ENCODE assay signal across 12 mouse cellular contexts in genomic region chr12:71959351-71959991, GRCm38 (mm10).
A peak's percentile ranks its signal among the peaks of the same experiment; 100 is the strongest.
DNase-seq lines count a peak whose midpoint lies in the region; ATAC-seq and TF ChIP-seq lines count a peak whose summit lies in the region.
"Had no signal": no experiment of that assay in that cellular context is flagged by ENCODE, and none has a peak within 500 bp of the region (broad histone marks: within the 10 kb centered on the region; RNA-seq: fewer than 3 reads in every experiment).

No protein-coding gene starts in this region.

- 27% methylated on average over 6 of the region's 6 CpGs for WGBS in forebrain, embryonic 14.5 days
- WGBS in forebrain, embryonic 12.5 days = 30% methylated on average over 6 of the region's 6 CpGs
- WGBS in hindbrain, embryonic 12.5 days = 24% methylated on average over 6 of the region's 6 CpGs
- 52% methylated on average over 6 of the region's 6 CpGs for WGBS in intestine, embryonic 15.5 days

- peak overlapping the region; percentile 41; the same call in 1 of the 2 replicates for H3K27ac ChIP-seq in forebrain, embryonic 14.5 days (ENCODE audit: low read depth, low read length)
- H3K27ac ChIP-seq in forebrain, embryonic 12.5 days = no peak overlapping the region; the same call in 1 of the 2 replicates
- no peak overlapping the region for H3K27ac ChIP-seq in CH12.LX (ENCODE audit: insufficient read depth, low read depth)
- H3K27ac ChIP-seq in hindbrain, embryonic 12.5 days = peak overlapping the region; percentile 41; the same call in 1 of the 2 replicates
- H3K27ac ChIP-seq in intestine, embryonic 15.5 days = no peak overlapping the region
- H3K27ac ChIP-seq: heart, embryonic 13.5 days; limb, embryonic 10.5 days had no signal

- TF ChIP-seq RAD21 in CH12.LX (IDR thresholded peaks at IDR 0.05; ENCODE audit: low read depth, low read length) = no peak

- no peak overlapping the region for H3K4me2 ChIP-seq in forebrain, embryonic 14.5 days (ENCODE audit: low read length)
- H3K4me2 ChIP-seq in forebrain, embryonic 12.5 days = no peak overlapping the region
- no peak overlapping the region for H3K4me2 ChIP-seq in CH12.LX (ENCODE audit: insufficient read depth, low read depth, poor library complexity, severe bottlenecking)
- H3K4me2 ChIP-seq in hindbrain, embryonic 12.5 days (replicated peaks) = no peak overlapping the region
- no peak overlapping the region for H3K4me2 ChIP-seq in intestine, embryonic 15.5 days (replicated peaks)
- H3K4me2 ChIP-seq: heart, embryonic 13.5 days had no signal

- H3K4me1 ChIP-seq in forebrain, embryonic 14.5 days (ENCODE audit: control insufficient read depth, insufficient read depth, low read length) = peaks cover 14% of the 10 kb centered on the region
- peaks cover 24% of the 10 kb centered on the region for H3K4me1 ChIP-seq in forebrain, embryonic 12.5 days
- peaks cover 0 to 3% of the 10 kb centered on the region in 2 experiments; a peak in 2 of 4 replicates for H3K4me1 ChIP-seq in CH12.LX (ENCODE audit: control insufficient read depth in 1 of 2, insufficient read depth in 2 of 2)
- peaks cover 20% of the 10 kb centered on the region for H3K4me1 ChIP-seq in hindbrain, embryonic 12.5 days
- H3K4me1 ChIP-seq in intestine, embryonic 15.5 days (replicated peaks) = no peaks in the 10 kb centered on the region
- H3K4me1 ChIP-seq: limb, embryonic 10.5 days had no signal

- H3K27me3 ChIP-seq in forebrain, embryonic 14.5 days (replicated peaks; ENCODE audit: control insufficient read depth, insufficient read depth, low read length) = no peaks in the 10 kb centered on the region
- no peaks in the 10 kb centered on the region for H3K27me3 ChIP-seq in forebrain, embryonic 12.5 days
- H3K27me3 ChIP-seq in CH12.LX (replicated peaks) = no peaks in the 10 kb centered on the region
- H3K27me3 ChIP-seq in hindbrain, embryonic 12.5 days = no peaks in the 10 kb centered on the region
- no peaks in the 10 kb centered on the region for H3K27me3 ChIP-seq in intestine, embryonic 15.5 days (replicated peaks)
- H3K27me3 ChIP-seq: heart, embryonic 13.5 days had no signal

- H3K9ac ChIP-seq in forebrain, embryonic 14.5 days (ENCODE audit: low read length) = no peak overlapping the region
- no peak overlapping the region for H3K9ac ChIP-seq in forebrain, embryonic 12.5 days
- H3K9ac ChIP-seq in CH12.LX (ENCODE audit: insufficient read depth, low read depth) = no peak overlapping the region
- no peak overlapping the region for H3K9ac ChIP-seq in hindbrain, embryonic 12.5 days
- no peak overlapping the region for H3K9ac ChIP-seq in intestine, embryonic 15.5 days
- H3K9ac ChIP-seq: heart, embryonic 13.5 days; liver, postnatal 0 days had no signal

- peaks cover 33% of the 10 kb centered on the region for H3K36me3 ChIP-seq in forebrain, embryonic 14.5 days (ENCODE audit: control insufficient read depth, insufficient read depth, low read length)
- H3K36me3 ChIP-seq in forebrain, embryonic 12.5 days (replicated peaks) = peaks cover 28% of the 10 kb centered on the region
- peaks cover 0 to 77% of the 10 kb centered on the region in 2 experiments for H3K36me3 ChIP-seq in CH12.LX (replicated peaks in 1 of 2; ENCODE audit: control insufficient read depth in 1 of 2, insufficient read depth in 1 of 2, low read length in 1 of 2)
- peaks cover 22% of the 10 kb centered on the region; the same call in 1 of the 2 replicates for H3K36me3 ChIP-seq in hindbrain, embryonic 12.5 days
- no peaks in the 10 kb centered on the region; the same call in 1 of the 2 replicates for H3K36me3 ChIP-seq in intestine, embryonic 15.5 days
- H3K36me3 ChIP-seq: limb, embryonic 10.5 days had no signal

- no peak for TF ChIP-seq CTCF in CH12.LX (conservative IDR thresholded peaks at IDR 0.05 in 1 of 2, IDR thresholded peaks at IDR 0.05 in 1 of 2; ENCODE audit: low read depth in 2 of 2, low read length in 2 of 2)
- no peak for TF ChIP-seq CTCF in brain, embryonic 14.5 days (IDR thresholded peaks at IDR 0.05; ENCODE audit: borderline replicate concordance, extremely low read depth, insufficient read depth, insufficient read length)

- H3K4me3 ChIP-seq in forebrain, embryonic 14.5 days (ENCODE audit: low read depth, low read length) = no peak overlapping the region
- no peak overlapping the region for H3K4me3 ChIP-seq in forebrain, embryonic 12.5 days (replicated peaks)
- no peak overlapping the region for H3K4me3 ChIP-seq in CH12.LX (replicated peaks in 1 of 3; ENCODE audit: low read depth in 2 of 3, low read length in 2 of 3, poor library complexity in 1 of 3)
- H3K4me3 ChIP-seq in hindbrain, embryonic 12.5 days = no peak overlapping the region
- H3K4me3 ChIP-seq in intestine, embryonic 15.5 days (replicated peaks) = no peak overlapping the region
- H3K4me3 ChIP-seq: heart, embryonic 13.5 days; limb, embryonic 10.5 days had no signal

- H3K79me2 ChIP-seq in CH12.LX (replicated peaks; ENCODE audit: control insufficient read depth, extremely low read depth, insufficient read depth, poor library complexity, severe bottlenecking) = no peaks in the 10 kb centered on the region

- dilution Hi-C loops in CH12.LX (cut with MboI; ENCODE audit: extremely low pct_ligation_motif_present, extremely low pct_unique_long_range_greater_than_20kb, low sequenced_read_pairs) = no loop called here

- in situ Hi-C loops in CH12.LX (cut with MboI; ENCODE audit: low pct_ligation_motif_present, low pct_unique_long_range_greater_than_20kb, low sequenced_read_pairs) = no loop called here

- TF ChIP-seq EP300 in CH12.LX (IDR thresholded peaks at IDR 0.05; ENCODE audit: low read length) = no peak

- peak; percentile 49 for DNase-seq in forebrain, embryonic 14.5 days (ENCODE audit: low spot score)
- DNase-seq in CH12.LX (ENCODE audit: extremely low read depth) = no peak
- DNase-seq in brain, embryonic 14.5 days (ENCODE audit: low read depth) = peak; percentile 64
- DNase-seq in heart, adult 18-20 months = no peak
- DNase-seq: cerebellum, adult 8-10 months; liver, postnatal 0 days had no signal

- H3K9me3 ChIP-seq in forebrain, embryonic 14.5 days (replicated peaks; ENCODE audit: control insufficient read depth, low read length) = no peaks in the 10 kb centered on the region
- no peaks in the 10 kb centered on the region for H3K9me3 ChIP-seq in forebrain, embryonic 12.5 days
- H3K9me3 ChIP-seq in CH12.LX (replicated peaks; ENCODE audit: low read length) = no peaks in the 10 kb centered on the region
- H3K9me3 ChIP-seq in hindbrain, embryonic 12.5 days (replicated peaks) = no peaks in the 10 kb centered on the region
- H3K9me3 ChIP-seq in intestine, embryonic 15.5 days = no peaks in the 10 kb centered on the region
- H3K9me3 ChIP-seq: heart, embryonic 13.5 days; limb, embryonic 10.5 days had no signal

- 0 out of 2 replicates have a peak, but pooled peaks have one; percentile 43 for ATAC-seq in forebrain, embryonic 14.5 days
- ATAC-seq in forebrain, embryonic 12.5 days (ENCODE audit: low FRiP score) = no peak
- 0 out of 2 replicates have a peak, but pooled peaks have one; percentile 33 for ATAC-seq in hindbrain, embryonic 12.5 days (ENCODE audit: low FRiP score)
- ATAC-seq in megakaryocyte progenitor cell, adult 5-6 weeks (replicated peaks; ENCODE audit: poor library complexity) = no peak
- ATAC-seq in intestine, embryonic 15.5 days = no peak
- ATAC-seq: liver, postnatal 0 days had no signal

- no peak for TF ChIP-seq POLR2A in CH12.LX (IDR thresholded peaks at IDR 0.05; ENCODE audit: low read depth, low read length)
- no peak for TF ChIP-seq POLR2A in brain, embryonic 14.5 days (IDR thresholded peaks at IDR 0.05; ENCODE audit: borderline replicate concordance, extremely low read depth, insufficient read depth, insufficient read length, poor library complexity, severe bottlenecking)

TF ChIP-seq in CH12.LX, 34 proteins besides CTCF, POLR2A, EP300 and RAD21:
- TF ChIP-seq CHD2 (IDR thresholded peaks at IDR 0.05; ENCODE audit: low read length) = no peak
- no peak for TF ChIP-seq MYC (IDR thresholded peaks at IDR 0.05; ENCODE audit: low read depth, low read length)
- TF ChIP-seq ZNF384 (IDR thresholded peaks at IDR 0.05; ENCODE audit: low read depth, low read length) = 0 out of 2 replicates have a peak, but pooled peaks have one; percentile 8

Comparison
In these comparisons a context has a peak if more than half of its experiments do, and no peak if none do; other contexts are left out.
1. ATAC-seq: peak in forebrain, embryonic 14.5 days (single experiment) and hindbrain, embryonic 12.5 days (single experiment); none in forebrain, embryonic 12.5 days (single experiment), megakaryocyte progenitor cell, adult 5-6 weeks (single experiment) and intestine, embryonic 15.5 days (single experiment).
2. H3K27ac ChIP-seq: peak in forebrain, embryonic 14.5 days (single experiment) and hindbrain, embryonic 12.5 days (single experiment); none in forebrain, embryonic 12.5 days (single experiment), CH12.LX (single experiment) and intestine, embryonic 15.5 days (single experiment).
3. DNase-seq: peak in forebrain, embryonic 14.5 days (single experiment) and brain, embryonic 14.5 days (single experiment); none in CH12.LX (single experiment) and heart, adult 18-20 months (0 of 2).